8 mouse cellular contexts compared by ENCODE assay signal in genomic region chr6:4602012-4602411, GRCm38 (mm10). TPM values are rescaled to one million over a fixed set of nuclear protein-coding genes. Genes with fewer than 3 reads are reported as not detected.
A peak's percentile ranks its signal among the peaks of the same experiment; 100 is the strongest.
DNase-seq lines count a peak whose midpoint lies in the region; ATAC-seq and TF ChIP-seq lines count a peak whose summit lies in the region.

No protein-coding gene starts in this region.

- no peaks in the 10 kb centered on the region for H3K36me3 ChIP-seq in heart, embryonic 13.5 days
- peaks cover 14% of the 10 kb centered on the region for H3K36me3 ChIP-seq in G1E (replicated peaks)
- no peaks in the 10 kb centered on the region for H3K36me3 ChIP-seq in forebrain, postnatal 0 days (ENCODE audit: insufficient read depth)
- no peaks in the 10 kb centered on the region for H3K36me3 ChIP-seq in liver, postnatal 0 days (replicated peaks; ENCODE audit: insufficient read depth, low read length)

- no peak for TF ChIP-seq CTCF in G1E (IDR thresholded peaks at IDR 0.05; ENCODE audit: low read depth, low read length)
- TF ChIP-seq CTCF in forebrain, postnatal 0 days (IDR thresholded peaks at IDR 0.05; ENCODE audit: low read depth) = no peak
- no peak for TF ChIP-seq CTCF in liver, postnatal 0 days (IDR thresholded peaks at IDR 0.05; ENCODE audit: low read depth)

- intact Hi-C loops in heart, postnatal 10 days (cut with DNase I) = loop anchor here (5.0 to 10.0 kb wide), 4 partner anchors 145 to 695 kb away; partner anchors contain the start of genes Peg10, Pon2, Ppp1r9a and Sgce

- ATAC-seq in heart, embryonic 13.5 days (ENCODE audit: extremely low read depth, insufficient number of reproducible peaks, low FRiP score, low TSS enrichment) = no peak
- ATAC-seq in G1E (ENCODE audit: extremely low read depth, insufficient number of reproducible peaks, low FRiP score, poor library complexity, severe bottlenecking) = no peak
- no peak for ATAC-seq in forebrain, postnatal 0 days
- no peak for ATAC-seq in liver, postnatal 0 days
- no peak for ATAC-seq in monocyte, adult 5-6 weeks (replicated peaks; ENCODE audit: insufficient number of reproducible peaks, low FRiP score, low TSS enrichment, poor library complexity, severe bottlenecking)

- no peaks in the 10 kb centered on the region for H3K27me3 ChIP-seq in heart, embryonic 13.5 days (replicated peaks)
- H3K27me3 ChIP-seq in G1E (ENCODE audit: insufficient read depth, low read length) = peaks cover 3% of the 10 kb centered on the region; the same call in 1 of the 2 replicates
- H3K27me3 ChIP-seq in forebrain, postnatal 0 days (ENCODE audit: insufficient read depth, low read length) = no peaks in the 10 kb centered on the region
- H3K27me3 ChIP-seq in liver, postnatal 0 days (ENCODE audit: insufficient read depth, low read length) = no peaks in the 10 kb centered on the region

- TF ChIP-seq EP300 in liver, postnatal 0 days (IDR thresholded peaks at IDR 0.05; ENCODE audit: low read depth) = no peak

- peak overlapping the region; percentile 91 for H3K4me2 ChIP-seq in heart, embryonic 13.5 days
- peak overlapping the region; percentile 99 for H3K4me2 ChIP-seq in forebrain, postnatal 0 days (ENCODE audit: low read depth)
- H3K4me2 ChIP-seq in liver, postnatal 0 days (ENCODE audit: low read depth, low read length) = peak overlapping the region; percentile 92

- H3K9me3 ChIP-seq in heart, embryonic 13.5 days = no peaks in the 10 kb centered on the region
- H3K9me3 ChIP-seq in G1E (replicated peaks) = no peaks in the 10 kb centered on the region
- no peaks in the 10 kb centered on the region for H3K9me3 ChIP-seq in forebrain, postnatal 0 days (ENCODE audit: low read length)
- H3K9me3 ChIP-seq in liver, postnatal 0 days (ENCODE audit: low read length) = no peaks in the 10 kb centered on the region

- H3K9ac ChIP-seq in heart, embryonic 13.5 days = peak overlapping the region; percentile 97
- no peak overlapping the region for H3K9ac ChIP-seq in forebrain, postnatal 0 days
- no peak overlapping the region; the same call in 1 of the 2 replicates for H3K9ac ChIP-seq in liver, postnatal 0 days (replicated peaks)

- DNase-seq in heart, postnatal 10 days = no peak
- DNase-seq in G1E (ENCODE audit: low spot score) = peak; percentile 10
- DNase-seq in forebrain, postnatal 0 days = no peak
- no peak for DNase-seq in liver, postnatal 0 days
- DNase-seq in c-Kit-positive CD71-positive TER-119-positive erythroid progenitor cells, embryonic 14.5 days (ENCODE audit: low spot score) = no peak
- no peak for DNase-seq in embryo, embryonic 10 days (ENCODE audit: low spot score)

- H3K4me3 ChIP-seq in heart, embryonic 13.5 days = peak overlapping the region; percentile 86
- peak overlapping the region; percentile 86; the same call in 1 of the 2 replicates for H3K4me3 ChIP-seq in G1E (ENCODE audit: low read depth, low read length)
- peak overlapping the region; percentile 72 for H3K4me3 ChIP-seq in forebrain, postnatal 0 days (ENCODE audit: low read depth, low read length)
- peak overlapping the region; percentile 81 for H3K4me3 ChIP-seq in liver, postnatal 0 days (ENCODE audit: low read depth, low read length)

- H3K4me1 ChIP-seq in heart, embryonic 13.5 days = peaks cover 46% of the 10 kb centered on the region
- peaks cover 20% of the 10 kb centered on the region for H3K4me1 ChIP-seq in G1E (ENCODE audit: insufficient read depth, low read depth, low read length)
- H3K4me1 ChIP-seq in forebrain, postnatal 0 days (ENCODE audit: insufficient read depth) = peaks cover 12% of the 10 kb centered on the region; the same call in 1 of the 2 replicates
- H3K4me1 ChIP-seq in liver, postnatal 0 days (ENCODE audit: insufficient read depth) = peaks cover 10% of the 10 kb centered on the region

- 70% methylated on average over 5 of the region's 5 CpGs for WGBS in heart, embryonic 13.5 days
- 54% methylated on average over 5 of the region's 5 CpGs for WGBS in forebrain, postnatal 0 days
- 53% methylated on average over 5 of the region's 5 CpGs for WGBS in liver, postnatal 0 days (ENCODE audit: insufficient replicate concordance)

- peak overlapping the region; percentile 96; the same call in 1 of the 2 replicates for H3K27ac ChIP-seq in heart, embryonic 13.5 days (replicated peaks)
- H3K27ac ChIP-seq in forebrain, postnatal 0 days (ENCODE audit: low read depth, low read length) = no peak overlapping the region
- H3K27ac ChIP-seq in liver, postnatal 0 days (ENCODE audit: low read depth) = peak overlapping the region; percentile 97; the same call in 1 of the 2 replicates

RNA-seq across cellular contexts. Expression of gene Casd1, which starts 1.4 kb away (rescaled TPM):
- polyA plus RNA-seq in heart, embryonic 13.5 days (2015; fragmentation: Nextera tagmentation; extraction: Ambion mirVana) = 24.8 and 26.0 TPM in 2 replicates
- total RNA-seq in heart, postnatal 10 days (2021) = 10 to 100 TPM; 33.4 to 34.5 TPM
- total RNA-seq in G1E (2014; fragmentation: Nextera tagmentation) (32.0 and 35.0 TPM in 2 replicates), G1E (2017) (47.6 and 51.0 TPM in 2 replicates)
- 8.9 and 10.9 TPM in 2 replicates for polyA plus RNA-seq in G1E (2012)
- 77.9 and 90.3 TPM in 2 replicates for total RNA-seq in forebrain, postnatal 0 days (2014; rRNA removed)
- polyA plus RNA-seq in forebrain, postnatal 0 days (2015; fragmentation: Nextera tagmentation; extraction: Ambion mirVana) = 27.0 and 38.7 TPM in 2 replicates
- polyA plus RNA-seq in liver, postnatal 0 days (2015; fragmentation: Nextera tagmentation; extraction: Ambion mirVana) = 8.0 and 8.5 TPM in 2 replicates
- 19.5 to 42.0 TPM (median 24.1 TPM) in 3 replicates for total RNA-seq in monocyte, adult 5-6 weeks (2017)
